Mouse (Mus musculus) central nervous system, embryonic 18 days (tissue): ENCODE measurements around the gene Prl3d2. TPM values are rescaled to one million over a fixed set of nuclear protein-coding genes. Genes with fewer than 3 reads are reported as not detected.

ENCODE experiments used
- polyA plus RNA-seq: library from polyadenylated mRNA; depleted of rRNA; stranded (reverse); fragments of >200 nt; gene quantifications from 2 replicates; pipeline ENCODE4 v1.2.3, GENCODE M21; 2012; rRNA removed

The Prl3d2 gene
- polyA plus RNA-seq = not detected in 2 replicates

DNA sequence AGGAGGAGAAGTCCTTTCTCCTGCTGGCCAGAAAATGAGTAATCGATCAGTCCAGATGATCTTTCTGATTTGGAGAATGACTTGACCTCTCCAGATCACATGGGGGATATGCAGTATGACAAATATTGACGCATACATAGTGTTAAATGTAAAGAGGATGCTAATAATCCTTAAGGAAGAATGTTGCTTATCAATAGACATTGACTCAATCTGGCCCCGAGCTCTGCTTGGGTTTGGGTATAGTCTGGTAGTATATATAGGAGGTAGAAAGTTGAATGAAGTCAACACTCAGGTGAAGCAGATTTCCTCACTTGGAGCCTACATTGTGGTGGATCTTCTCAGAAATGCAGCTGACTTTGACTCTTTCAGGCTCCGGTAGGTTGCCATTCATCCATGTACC, at the start of gene Prl3d2:
Gene Prl3d2, plus strand, starts transcription at position 301 of the 400 bp plus-strand sequence.

DNA sequence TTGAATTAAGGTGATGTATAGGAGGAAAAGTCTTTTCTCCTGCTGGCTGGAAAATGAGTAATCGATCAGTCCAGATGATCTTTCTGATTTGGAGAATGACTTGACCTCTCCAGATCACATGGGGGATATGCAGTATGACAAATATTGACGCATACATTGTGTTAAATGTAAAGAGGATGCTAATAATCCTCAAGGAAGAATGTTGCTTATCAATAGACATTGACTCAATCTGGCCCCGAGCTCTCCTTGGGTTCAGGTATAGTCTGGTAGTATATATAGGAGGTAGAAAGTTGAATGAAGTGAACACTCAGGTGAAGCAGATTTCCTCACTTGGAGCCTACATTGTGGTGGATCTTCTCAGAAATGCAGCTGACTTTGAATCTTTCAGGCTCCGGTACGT, 27.6 kb upstream of the Prl3d2 start, which contains the start of gene Prl3d1:
Gene Prl3d1, plus strand, starts transcription at position 301 of the 400 bp plus-strand sequence.

DNA sequence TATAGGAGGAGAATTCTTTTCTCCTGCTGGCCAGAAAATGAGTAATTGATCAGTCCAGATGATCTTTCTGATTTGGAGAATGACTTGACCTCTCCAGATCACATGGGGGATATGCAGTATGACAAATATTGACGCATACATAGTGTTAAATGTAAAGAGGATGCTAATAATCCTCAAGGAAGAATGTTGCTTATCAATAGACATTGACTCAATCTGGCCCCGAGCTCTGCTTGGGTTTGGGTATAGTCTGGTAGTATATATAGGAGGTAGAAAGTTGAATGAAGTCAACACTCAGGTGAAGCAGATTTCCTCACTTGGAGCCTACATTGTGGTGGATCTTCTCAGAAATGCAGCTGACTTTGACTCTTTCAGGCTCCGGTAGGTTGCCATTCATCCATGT, 35.0 kb downstream of the Prl3d2 start, which contains the start of gene Prl3d3:
Gene Prl3d3, plus strand, starts transcription at position 301 of the 400 bp plus-strand sequence.

Other genes with a start within 250 kb of the Prl3d2 start
- not detected in 2 replicates for gene Prl, start 64.1 kb upstream of the Prl3d2 start, polyA plus RNA-seq
- gene Prl3d1, start 27.5 kb upstream of the Prl3d2 start, polyA plus RNA-seq = not detected in 2 replicates
- not detected in 2 replicates for gene Prl3d3, start 35.1 kb downstream of the Prl3d2 start, polyA plus RNA-seq
- gene Prl3c1, start 75.0 kb downstream of the Prl3d2 start, polyA plus RNA-seq = not detected in 2 replicates
- gene Prl3b1, start 120.1 kb downstream of the Prl3d2 start, polyA plus RNA-seq = not detected in 2 replicates
- gene Prl3a1, start 137.7 kb downstream of the Prl3d2 start, polyA plus RNA-seq = not detected in 2 replicates
- gene Prl6a1, start 190.9 kb downstream of the Prl3d2 start, polyA plus RNA-seq = not detected in 2 replicates
- not detected in 2 replicates for gene Prl8a2, start 224.0 kb downstream of the Prl3d2 start, polyA plus RNA-seq